Mouse (Mus musculus) ES-E14 (cell line): ENCODE measurements around the gene Slit1. TPM values are rescaled to one million over a fixed set of nuclear protein-coding genes. Genes with fewer than 3 reads are reported as not detected.

Experiments used
- DNase-seq: peaks from one replicate; pipeline ENCODE4 v3.0.0-alpha.2; 2013; ENCODE audit warnings: low read depth, low spot score
- H3K27ac ChIP-seq: 2 replicates; pipeline ENCODE4 v1.5.1; 2012; ENCODE audit warnings: low read depth, mild to moderate bottlenecking, low read length, moderate library complexity, mixed read lengths; ENCODE audit not compliant: poor library complexity, insufficient read depth, severe bottlenecking
- H3K36me3 ChIP-seq: 2 replicates; pipeline ENCODE4 v1.6.1; 2012; ENCODE audit warnings: mild to moderate bottlenecking, low read length, moderate library complexity, mixed read lengths; ENCODE audit not compliant: control insufficient read depth, poor library complexity, insufficient read depth, severe bottlenecking
- H3K4me1 ChIP-seq, 2 experiments: fragments of 150-350 bp in 1 of 2; sonication (generic) in 1 of 2; 2 replicates each; pipeline ENCODE4 v1.6.1; 2012; ENCODE audit warnings: low read length in 2 of 2, mild to moderate bottlenecking in 1 of 2, mixed read lengths in 1 of 2; ENCODE audit not compliant: control insufficient read depth in 2 of 2, insufficient read depth in 2 of 2, poor library complexity in 1 of 2
- H3K4me3 ChIP-seq, 2 experiments: fragments of 150-350 bp in 1 of 2; sonication (generic) in 1 of 2; 2 replicates each; pipeline ENCODE4 v1.5.1; 2012; ENCODE audit warnings: low read length in 2 of 2, low read depth in 1 of 2, mild to moderate bottlenecking in 1 of 2, mixed read lengths in 1 of 2; ENCODE audit not compliant: insufficient read depth in 1 of 2, poor library complexity in 1 of 2, severe bottlenecking in 1 of 2
- H3K9ac ChIP-seq: 2 replicates; pipeline ENCODE4 v1.6.1; 2012; ENCODE audit warnings: low read depth, mild to moderate bottlenecking, low read length, mixed read lengths; ENCODE audit not compliant: poor library complexity, insufficient read depth, severe bottlenecking
- H3K9me3 ChIP-seq: fragments of 150-350 bp; sonication (generic); 2 replicates; pipeline ENCODE4 v1.6.1; 2012; ENCODE audit warnings: low read depth, mild to moderate bottlenecking, low read length; ENCODE audit not compliant: control insufficient read depth, insufficient read depth
- CHD2 ChIP-seq: IDR thresholded peaks from 2 replicates; pipeline ENCODE4 v1.6.1; 2014; ENCODE audit warnings: mild to moderate bottlenecking, low read depth, low read length, inconsistent platforms
- HCFC1 ChIP-seq: IDR thresholded peaks from 2 replicates; pipeline ENCODE4 v1.6.1; 2012; ENCODE audit warnings: low read length, inconsistent platforms, borderline replicate concordance; ENCODE audit not compliant: insufficient read depth
- MAFK ChIP-seq: IDR thresholded peaks from 2 replicates; pipeline ENCODE4 v1.6.1; 2014; ENCODE audit warnings: mild to moderate bottlenecking, low read depth, low read length, inconsistent platforms; ENCODE audit not compliant: insufficient read depth
- ZC3H11A ChIP-seq: IDR thresholded peaks from 2 replicates; pipeline ENCODE4 v1.6.1; 2012; ENCODE audit warnings: low read depth, mild to moderate bottlenecking, inconsistent platforms, low read length, borderline replicate concordance
- ZNF384 ChIP-seq: IDR thresholded peaks from 2 replicates; pipeline ENCODE4 v1.6.1; 2012; ENCODE audit warnings: low read depth, low read length, inconsistent platforms
- in situ Hi-C, 2 experiments: fragments of 600-800 bp; cut with MboI; formaldehyde crosslinking; loops; one replicate each; pipeline ENCODE4 v1.15.1; 2025; ENCODE audit warnings: low sequenced_read_pairs in 2 of 2, inconsistent platforms in 1 of 2; ENCODE audit not compliant: unreplicated experiment in 2 of 2
- total RNA-seq: library from RNA; depleted of rRNA; stranded (reverse); fragments of 300-350 nt; gene quantifications from 2 replicates; pipeline ENCODE4 v1.2.3, GENCODE M21; 2012

Slit1 gene
- total RNA-seq, 1 experiment, result 1.4 TPM

DNA sequence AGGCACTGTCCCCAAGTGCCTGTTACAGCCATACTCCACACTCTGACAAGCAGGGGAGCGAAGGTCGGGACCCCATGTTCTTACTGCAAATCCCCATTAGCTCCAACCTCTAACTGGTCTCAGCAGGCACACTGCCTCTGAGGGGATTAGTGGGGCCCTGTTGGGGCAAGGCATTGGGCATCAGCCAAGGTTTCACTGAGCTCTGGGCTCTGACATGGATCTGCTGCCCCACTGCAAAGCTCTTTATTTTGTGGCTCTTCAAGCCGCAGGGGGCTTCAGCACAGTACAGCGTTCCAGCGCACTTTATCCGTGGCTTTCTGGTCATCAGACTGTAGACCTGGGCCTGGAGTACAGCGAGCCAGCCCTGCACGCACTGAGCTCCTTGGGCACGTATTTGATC lies 86.0 kb downstream of the Slit1 start:
- no peak for TF ChIP-seq HCFC1
- no peak for TF ChIP-seq ZNF384
- no peak for TF ChIP-seq CHD2
- TF ChIP-seq ZC3H11A, result no peak
- TF ChIP-seq MAFK, result no peak
- no peak for DNase-seq
- in situ Hi-C loops, result loop anchor here in 1 of 2 experiments (10.0 kb wide), 1 partner anchor 107 kb away; no protein-coding TSS in a partner anchor

DNA sequence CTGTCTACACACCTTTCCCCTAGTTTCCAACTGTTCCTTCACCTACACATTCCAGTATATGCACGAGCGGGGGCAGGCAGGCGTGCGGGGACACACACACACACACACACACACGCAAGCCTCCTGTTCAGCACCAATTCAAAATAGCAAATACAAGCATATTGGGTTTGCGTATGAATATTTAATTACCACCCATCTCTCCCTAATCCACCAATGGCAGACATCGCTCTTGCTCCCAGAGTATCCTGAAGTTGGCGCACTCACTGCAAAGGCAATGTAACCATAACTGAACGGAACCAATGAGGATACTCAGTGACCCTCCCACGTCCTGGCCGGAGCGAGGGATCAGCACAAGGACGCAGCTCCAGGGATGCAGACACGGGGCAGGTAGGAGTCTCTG lies 86.8 kb downstream of the Slit1 start:
- Histone ChIP-seq H3K27ac (no peak overlapping the region), H3K4me3 (no peak overlapping the region), H3K4me1 (peaks cover 0 to 7% of the 10 kb centered on the region in 2 experiments; a peak in 1 of 4 replicates), H3K36me3 (no peaks in the 10 kb centered on the region), H3K9ac (no peak overlapping the region), H3K9me3 (no peaks in the 10 kb centered on the region)
- in situ Hi-C loops, result loop anchor here in 1 of 2 experiments (10.0 kb wide), 1 partner anchor 108 kb away; no protein-coding TSS in a partner anchor
- TF ChIP-seq CHD2 (no peak), MAFK (no peak), ZC3H11A (no peak), HCFC1 (no peak), ZNF384 (no peak)
- DNase-seq, result no peak

More for the DNA sequence above, 86.0 kb downstream of the Slit1 start:
- Histone ChIP-seq H3K9me3 (no peaks in the 10 kb centered on the region), H3K36me3 (no peaks in the 10 kb centered on the region), H3K4me1 (peaks cover 0 to 8% of the 10 kb centered on the region in 2 experiments; a peak in 1 of 4 replicates), H3K4me3 (no peak overlapping the region), H3K9ac (no peak overlapping the region), H3K27ac (no peak overlapping the region)

DNA sequence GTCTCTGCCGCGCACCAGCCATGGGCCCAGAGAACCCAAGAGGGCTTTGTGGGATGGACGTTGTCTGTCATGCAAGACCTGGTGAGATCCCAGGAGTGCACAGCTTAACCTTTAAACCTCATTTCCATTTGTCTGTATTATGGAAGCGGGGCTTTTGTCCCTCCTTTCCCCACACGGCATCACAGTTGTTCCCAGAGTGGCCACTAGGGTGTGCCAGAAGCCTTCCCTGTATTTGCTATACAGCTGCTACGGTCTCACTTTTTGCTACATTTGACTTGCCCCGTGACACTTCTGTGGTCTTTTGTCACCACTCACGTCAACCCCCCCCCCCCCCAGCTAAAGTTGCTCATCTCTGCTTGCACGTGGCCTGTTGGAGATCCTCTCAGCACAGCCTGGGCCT lies 87.5 kb downstream of the Slit1 start:
- peaks cover 0 to 7% of the 10 kb centered on the region in 2 experiments; a peak in 1 of 4 replicates for H3K4me1 ChIP-seq
- no peaks in the 10 kb centered on the region for H3K9me3 ChIP-seq
- no peak overlapping the region for H3K9ac ChIP-seq
- in situ Hi-C loops, result loop anchor here in 1 of 2 experiments (10.0 kb wide), 1 partner anchor 109 kb away; no protein-coding TSS in a partner anchor
- no peak overlapping the region for H3K27ac ChIP-seq
- DNase-seq, result peak; percentile 81
- TF ChIP-seq MAFK (no peak), HCFC1 (no peak), CHD2 (no peak), ZNF384 (no peak), ZC3H11A (no peak)
- no peaks in the 10 kb centered on the region for H3K36me3 ChIP-seq
- H3K4me3 ChIP-seq, result no peak overlapping the region

DNA sequence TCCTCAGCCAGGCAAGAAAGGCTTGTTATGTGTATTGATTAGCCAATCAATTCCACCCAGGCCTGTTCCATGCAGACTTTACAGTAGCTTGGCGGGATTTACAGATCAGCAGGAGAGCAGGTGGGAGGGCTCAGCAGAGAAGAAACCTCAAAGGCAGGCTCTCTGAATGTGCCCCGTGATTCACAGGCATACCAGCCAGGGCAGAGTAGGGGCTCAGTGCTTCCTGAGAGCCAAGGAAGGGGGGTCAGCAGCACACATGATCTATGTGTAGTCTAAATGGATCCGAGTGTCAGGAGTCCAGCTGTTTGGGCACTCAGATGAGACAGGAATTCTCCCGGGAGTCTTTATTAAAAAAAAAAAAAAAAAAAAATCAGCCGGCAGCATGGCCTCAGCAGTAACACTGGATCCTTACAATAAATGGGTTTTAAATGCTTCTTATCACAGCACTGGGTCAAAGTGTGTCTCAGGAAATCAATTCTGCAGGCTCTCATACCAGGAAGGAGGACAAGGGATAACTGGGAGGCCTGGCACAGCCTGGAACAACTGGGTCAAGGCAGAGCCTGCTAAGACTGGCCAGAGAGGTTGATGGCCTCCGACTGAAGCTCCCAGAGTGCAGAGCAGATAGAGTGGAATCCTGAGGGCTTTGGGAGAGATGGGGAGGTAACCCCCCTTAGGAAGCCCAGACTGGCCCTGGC lies 88.2 kb downstream of the Slit1 start:
- no peak overlapping the region for H3K4me3 ChIP-seq
- DNase-seq, result no peak
- H3K36me3 ChIP-seq, result no peaks in the 10 kb centered on the region
- TF ChIP-seq HCFC1, result no peak
- TF ChIP-seq MAFK, result no peak
- no peak for TF ChIP-seq CHD2
- TF ChIP-seq ZNF384, result no peak
- TF ChIP-seq ZC3H11A, result no peak
- in situ Hi-C loops, result loop anchor here in 1 of 2 experiments (10.0 kb wide), 1 partner anchor 110 kb away; no protein-coding TSS in a partner anchor
- no peaks in the 10 kb centered on the region for H3K9me3 ChIP-seq
- H3K27ac ChIP-seq, result no peak overlapping the region
- H3K4me1 ChIP-seq, result peaks cover 0 to 7% of the 10 kb centered on the region in 2 experiments; a peak in 1 of 4 replicates
- no peak overlapping the region for H3K9ac ChIP-seq
